Mouse (Mus musculus) kidney, adult 2 months (tissue): Measurements from ENCODE around the gene Rab33b.

Experiments used
- CTCF ChIP-seq: fragments of 200-500 bp; conservative IDR thresholded peaks from 2 replicates; pipeline ENCODE4 v1.5.1; 2011; ENCODE audit warnings: low read depth, mild to moderate bottlenecking, control low read depth, low read length, moderate library complexity, mixed read lengths; ENCODE audit not compliant: insufficient read depth, insufficient read length
- POLR2A ChIP-seq: fragments of 200-500 bp; IDR thresholded peaks from one replicate; pipeline ENCODE4 v1.6.1; 2011; ENCODE audit warnings: low read depth, low read length, control low read depth

DNA sequence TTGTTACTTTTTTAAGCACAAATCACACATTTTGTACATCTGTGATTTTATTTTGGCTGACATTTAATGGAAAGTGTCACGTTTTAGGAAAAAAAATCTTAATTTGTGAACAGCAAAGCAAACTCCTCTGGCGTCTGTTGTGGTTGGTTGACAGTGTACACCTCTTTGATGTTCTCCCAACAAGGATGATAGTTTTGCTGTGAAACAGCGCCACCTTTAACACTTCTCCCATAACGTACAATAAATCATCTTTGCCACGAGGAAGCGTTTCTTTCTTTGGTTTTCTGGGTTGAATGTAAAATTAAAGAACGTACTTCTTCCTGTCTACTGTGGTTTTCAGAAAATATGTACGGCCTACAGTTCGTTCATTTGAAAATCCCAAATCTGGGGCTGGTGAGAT, 11.9 kb downstream of the Rab33b start:
- no peak for TF ChIP-seq POLR2A
- no peak for TF ChIP-seq CTCF
